ENCODE assay signal across 8 mouse cellular contexts in genomic region chr5:123720328-123721311, GRCm38 (mm10). TPM values are rescaled to one million over a fixed set of nuclear protein-coding genes. Genes with fewer than 3 reads are reported as not detected.
A peak's percentile ranks its signal among the peaks of the same experiment; 100 is the strongest.
DNase-seq lines count a peak whose midpoint lies in the region; ATAC-seq and TF ChIP-seq lines count a peak whose summit lies in the region.

Zcchc8 (minus strand) TSS chr5:123721100.

- POLR2A ChIA-PET in Patski (lab: Charles Lee), result interaction anchor here (0.6 to 1.9 kb wide), 8 partner anchors 10 to 96 kb away, joined by 3 to 12 read pairs (median 4); no protein-coding TSS in a partner anchor

- DNase-seq in Patski (ENCODE audit: low read depth, low spot score), result peak; percentile 96
- peak; percentile 94 to 97 for DNase-seq in cerebellum, postnatal 14 days
- DNase-seq in frontal cortex, postnatal 14 days (ENCODE audit: low spot score in 2 of 2), result peak; percentile 94
- peak; percentile 80 to 85 for DNase-seq in layer of hippocampus, postnatal 25 days (ENCODE audit: extremely low spot score in 1 of 2, low spot score in 1 of 2)
- peak; percentile 98 for DNase-seq in lung, postnatal 25 days (ENCODE audit: low spot score)
- DNase-seq in retina, embryonic 14.5 days (ENCODE audit: low spot score), result peak; percentile 100
- DNase-seq in thymus, postnatal 4 days, result peak; percentile 90

- H3K27ac ChIP-seq in hindbrain, embryonic 13.5 days, result peak within 1 kb of the TSS; percentile 92

- H3K4me2 ChIP-seq in hindbrain, embryonic 13.5 days, result peak within 1 kb of the TSS; percentile 87

- H3K9ac ChIP-seq in hindbrain, embryonic 13.5 days, result peak within 1 kb of the TSS; percentile 90

- H3K36me3 ChIP-seq in hindbrain, embryonic 13.5 days, result peaks cover 17% of the 10 kb centered on the region

- no peaks in the 10 kb centered on the region for H3K27me3 ChIP-seq in Patski
- H3K27me3 ChIP-seq in hindbrain, embryonic 13.5 days, result no peaks in the 10 kb centered on the region

- no peaks in the 10 kb centered on the region for H3K9me3 ChIP-seq in hindbrain, embryonic 13.5 days

- in situ Hi-C loops in Patski (cut with MboI; ENCODE audit: low pct_unique_long_range_greater_than_20kb), result no loop called here

- WGBS in hindbrain, embryonic 13.5 days, result under 1% methylated on average over 83 of the region's 83 CpGs

- H3K4me3 ChIP-seq in hindbrain, embryonic 13.5 days, result peak within 1 kb of the TSS; percentile 90

- TF ChIP-seq CTCF in Patski (IDR thresholded peaks at IDR 0.05), result no peak

- ATAC-seq in Patski, result peak; percentile 91
- ATAC-seq in hindbrain, embryonic 13.5 days (ENCODE audit: low FRiP score), result peak; percentile 100

- CTCF ChIA-PET in Patski (lab: Charles Lee), result interaction anchor here (1.4 kb wide), 1 partner anchor 90 kb away, joined by 3 read pairs; no protein-coding TSS in a partner anchor

- H3K4me1 ChIP-seq in hindbrain, embryonic 13.5 days (replicated peaks), result peaks cover 32% of the 10 kb centered on the region

RNA-seq across cellular contexts. Expression of gene Zcchc8, which starts in this region (rescaled TPM):
- polyA plus RNA-seq in Patski (2021), result 75.4 TPM
- polyA plus RNA-seq in hindbrain, embryonic 13.5 days (2015; fragmentation: Nextera tagmentation; extraction: Ambion mirVana), result 68.7 and 70.7 TPM in 2 replicates
- total RNA-seq in layer of hippocampus, postnatal 25 days (2021), result 10 to 100 TPM; 45.4 to 50.1 TPM

Comparison
In these comparisons a context has a peak if more than half of its experiments do, and no peak if none do; other contexts are left out.
1. Peak in every context shown above with its lines: DNase-seq, ATAC-seq, H3K4me3 ChIP-seq and H3K27ac ChIP-seq.